Mouse (Mus musculus): ENCODE data around the gene Gm8050. TPM values are rescaled to one million over a fixed set of nuclear protein-coding genes. Genes with fewer than 3 reads are reported as not detected.
A peak's percentile ranks its signal among the peaks of the same experiment; 100 is the strongest.
"Not testable (repeated sequence)": the region's sequence is repeated elsewhere in the genome, so short reads cannot be mapped to it uniquely, and the experiment has no call there.

Gm8050 gene
- total RNA-seq (2021): not detected
- long read RNA-seq, experiment 1: 0 reads
- long read RNA-seq, experiment 2: 0 reads

GRCm38 (mm10) chr14:6720151-6720550 lies at the start of gene Gm8050:
Gene Gm8050, minus strand, starts transcription at chr14:6720251.
- DNase-seq (ENCODE audit: low spot score in 2 of 2); intact Hi-C loops (cut with DNase I): not testable (repeated sequence)

- intact Hi-C loops (cut with DNase I): not testable (repeated sequence)
These were observed 37.1 kb upstream of the Gm8050 start for GRCm38 (mm10) chr14:6757231-6757536.

GRCm38 (mm10) chr14:6756384-6757230 lies 36.6 kb upstream of the Gm8050 start:
- intact Hi-C loops (cut with DNase I): not testable (repeated sequence)
- peak; percentile 1 to 4 for DNase-seq (ENCODE audit: low spot score in 2 of 2)

More at GRCm38 (mm10) chr14:6757231-6757536, 37.1 kb upstream of the Gm8050 start:
- DNase-seq (ENCODE audit: low spot score in 2 of 2): peak in 1 of 2 experiments; percentile 3

GRCm38 (mm10) chr14:6742232-6742631 lies 22.2 kb upstream of the Gm8050 start, which contains the start of gene Gm3636:
Gene Gm3636, minus strand, starts transcription at chr14:6742332.
- intact Hi-C loops (cut with DNase I); DNase-seq (ENCODE audit: low spot score in 2 of 2): not testable (repeated sequence)

- DNase-seq (ENCODE audit: low spot score in 2 of 2); intact Hi-C loops (cut with DNase I): not testable (repeated sequence)
These were observed 36.0 kb downstream of the Gm8050 start, which contains the start of gene Gm10251 for GRCm38 (mm10) chr14:6684070-6684469. Gene Gm10251, minus strand, starts transcription at chr14:6684170.

Other genes starting within 250 kb of the Gm8050 start
- not detected for gene Gm8356, start 183.0 kb downstream of the Gm8050 start, total RNA-seq (2021)
- gene Gm3629, start 129.6 kb downstream of the Gm8050 start, total RNA-seq (2021): under 1 TPM; 0.47 to 0.55 TPM
- not detected for gene Gm3460, start 97.8 kb downstream of the Gm8050 start, total RNA-seq (2021)
- gene Gm10251, start 36.1 kb downstream of the Gm8050 start, total RNA-seq (2021): not detected
- gene Gm3636, start 22.1 kb upstream of the Gm8050 start, total RNA-seq (2021): 1 to 10 TPM; 2.2 to 4.7 TPM
- not detected for gene Gm8362, start 54.2 kb upstream of the Gm8050 start, total RNA-seq (2021)
- not detected for gene Gm3642, start 120.1 kb upstream of the Gm8050 start, total RNA-seq (2021)
- gene Gm3667, start 169.7 kb upstream of the Gm8050 start, total RNA-seq (2021): 1 to 10 TPM; 1.6 to 2.6 TPM

Data from left cerebral cortex, postnatal 14 days (tissue).